Mouse (Mus musculus) spleen, adult 2 months (tissue): ENCODE measurements around the gene Akap6. TPM values are rescaled to one million over a fixed set of nuclear protein-coding genes. Genes with fewer than 3 reads are reported as not detected.

Experiments
- DNase-seq, 2 experiments: peaks; one replicate each; pipeline versions ENCODE4 v3.0.0 to v3.0.0-alpha.2; 2012 to 2021; ENCODE audit warnings: low spot score in 2 of 2, low read depth in 1 of 2
- H3K27ac ChIP-seq: fragments of 200-500 bp; 2 replicates; pipeline ENCODE4 v1.5.1; 2012; ENCODE audit warnings: low read length, inconsistent platforms; ENCODE audit not compliant: insufficient read depth
- H3K27me3 ChIP-seq: fragments of 200-500 bp; 2 replicates; pipeline ENCODE4 v1.6.1; 2012; ENCODE audit warnings: mild to moderate bottlenecking, moderate library complexity, low read length, inconsistent platforms; ENCODE audit not compliant: control insufficient read depth, insufficient read depth
- H3K36me3 ChIP-seq: fragments of 200-500 bp; 2 replicates; pipeline ENCODE4 v1.6.1; 2012; ENCODE audit warnings: mild to moderate bottlenecking, low read length, inconsistent platforms; ENCODE audit not compliant: control insufficient read depth, insufficient read depth
- H3K4me1 ChIP-seq: fragments of 200-500 bp; 2 replicates; pipeline ENCODE4 v1.6.1; 2011; ENCODE audit warnings: inconsistent platforms; ENCODE audit not compliant: control insufficient read depth, insufficient read depth, insufficient read length
- H3K4me3 ChIP-seq: fragments of 200-500 bp; 2 replicates; pipeline ENCODE4 v1.5.1; 2011; ENCODE audit warnings: mild to moderate bottlenecking, inconsistent platforms; ENCODE audit not compliant: insufficient read depth, insufficient read length; ENCODE audit errors: extremely low read depth
- CTCF ChIP-seq: fragments of 200-500 bp; IDR thresholded peaks from 2 replicates; pipeline ENCODE4 v1.5.1; 2011; ENCODE audit warnings: mild to moderate bottlenecking, inconsistent platforms; ENCODE audit not compliant: insufficient read depth, insufficient read length, insufficient replicate concordance; ENCODE audit errors: extremely low read depth
- POLR2A ChIP-seq: fragments of 200-500 bp; IDR thresholded peaks from 2 replicates; pipeline ENCODE4 v1.6.1; 2011; ENCODE audit warnings: low read depth, low read length, inconsistent platforms
- WGBS: fragments of 180-500 bp; shearing (Covaris S2); methylation state at CpG from one replicate; pipeline ENCODE4 v1.1.7; 2018; 5-methylcytosine and 5-hydroxymethylcytosine counted together
- polyA plus RNA-seq: library from polyadenylated mRNA; depleted of rRNA; stranded (reverse); fragments of >200 nt; gene quantifications from 2 replicates; pipeline ENCODE4 v1.2.3, GENCODE M21; 2012

The Akap6 gene
- polyA plus RNA-seq, 1 experiment: 0.02 TPM

DNA sequence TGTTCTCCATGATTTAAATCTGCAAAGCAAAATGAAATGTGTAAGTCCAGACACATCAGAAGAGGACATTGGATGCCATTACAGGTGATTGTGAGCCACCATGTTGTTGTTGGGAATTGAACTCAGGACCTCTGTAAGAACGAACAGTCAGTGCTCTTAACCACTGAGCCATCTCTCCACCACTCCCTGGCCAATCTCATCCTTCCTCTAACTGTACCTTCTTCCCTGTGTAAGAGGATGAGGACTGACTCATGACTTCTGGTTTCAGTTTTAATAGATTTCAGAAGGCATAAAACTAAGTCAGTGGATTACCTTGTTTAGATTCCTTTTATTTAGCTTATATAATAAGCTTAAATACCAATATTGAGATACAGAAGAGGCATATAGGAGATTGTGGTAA, 38.0 kb downstream of the Akap6 start:
- TF ChIP-seq CTCF (no peak), POLR2A (no peak)
- no peak for DNase-seq
- H3K27ac ChIP-seq: no peak overlapping the region
- 74% methylated on average over 1 of the region's 1 CpGs for WGBS
- H3K4me3 ChIP-seq: no peak overlapping the region
- H3K36me3 ChIP-seq: no peaks in the 10 kb centered on the region
- no peaks in the 10 kb centered on the region for H3K4me1 ChIP-seq
- no peaks in the 10 kb centered on the region for H3K27me3 ChIP-seq

DNA sequence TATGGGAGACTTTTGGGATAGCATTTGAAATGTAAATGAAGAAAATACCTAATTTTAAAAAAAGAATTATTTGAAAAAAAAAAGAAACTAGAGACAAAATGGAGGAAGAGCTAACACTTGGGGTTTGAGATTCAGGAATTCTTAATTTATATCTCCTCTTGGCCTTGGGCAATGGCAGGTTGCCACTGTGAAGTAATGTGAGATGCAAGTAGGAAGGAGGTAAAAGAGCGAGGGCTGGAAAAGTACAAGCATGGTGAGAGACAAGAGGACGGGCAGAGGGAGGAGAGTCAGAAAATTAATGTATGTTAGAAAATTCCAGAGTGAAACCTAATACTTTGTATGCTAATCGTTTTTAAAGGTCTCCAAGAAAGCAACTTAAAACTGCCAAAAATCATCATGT, 40.1 kb downstream of the Akap6 start:
- Histone ChIP-seq H3K27me3 (no peaks in the 10 kb centered on the region), H3K4me3 (no peak overlapping the region), H3K27ac (no peak overlapping the region), H3K36me3 (no peaks in the 10 kb centered on the region), H3K4me1 (no peaks in the 10 kb centered on the region)
- no peak for DNase-seq
- WGBS: 85% methylated on average over 3 of the region's 3 CpGs
- TF ChIP-seq CTCF (no peak), POLR2A (no peak)

DNA sequence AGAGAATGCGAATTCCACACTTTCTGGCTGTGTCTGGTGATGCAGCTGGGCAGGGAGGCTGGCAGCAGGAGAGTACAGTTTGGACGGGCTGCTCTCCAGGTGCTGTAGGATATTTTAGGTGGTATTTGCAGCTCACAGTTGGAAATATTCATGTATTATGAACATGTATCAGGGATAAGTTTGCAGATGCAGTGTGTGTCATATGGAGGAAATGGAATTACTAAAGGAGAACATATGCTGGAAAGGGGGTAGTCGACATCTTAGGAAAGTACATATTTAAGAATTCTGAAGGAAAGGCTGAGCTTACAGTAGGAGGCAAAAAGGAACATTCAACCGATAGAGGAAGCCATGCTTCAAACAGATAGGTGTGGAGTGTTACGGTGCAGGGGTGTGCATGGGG, 42.6 kb downstream of the Akap6 start:
- no peak for DNase-seq
- no peaks in the 10 kb centered on the region for H3K27me3 ChIP-seq
- no peaks in the 10 kb centered on the region for H3K4me1 ChIP-seq
- WGBS: 87% methylated on average over 5 of the region's 5 CpGs
- TF ChIP-seq POLR2A (no peak), CTCF (no peak)
- H3K27ac ChIP-seq: no peak overlapping the region
- H3K36me3 ChIP-seq: no peaks in the 10 kb centered on the region
- H3K4me3 ChIP-seq: no peak overlapping the region

DNA sequence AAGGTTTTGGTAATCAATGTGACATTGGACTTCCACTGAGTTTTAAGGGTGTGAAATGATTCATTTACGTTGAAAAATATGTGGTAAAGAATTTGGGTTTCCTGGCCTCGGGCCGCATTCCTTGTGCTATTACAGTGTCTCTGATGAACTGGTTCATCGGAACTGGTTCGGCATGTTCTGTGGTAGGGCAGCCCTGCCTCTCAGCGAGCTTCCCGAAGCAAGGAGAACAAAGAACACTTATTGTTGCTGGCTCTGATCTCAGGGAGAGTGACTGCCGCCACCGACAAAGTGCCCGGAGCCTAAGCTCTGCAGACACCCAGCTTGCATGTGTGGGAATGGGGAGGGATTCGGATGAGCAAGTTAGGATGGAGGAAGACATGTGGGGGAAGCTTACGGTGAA, 50.8 kb downstream of the Akap6 start:
- Histone ChIP-seq H3K27me3 (no peaks in the 10 kb centered on the region), H3K4me1 (no peaks in the 10 kb centered on the region), H3K36me3 (no peaks in the 10 kb centered on the region), H3K27ac (no peak overlapping the region), H3K4me3 (no peak overlapping the region)
- WGBS: 89% methylated on average over 12 of the region's 12 CpGs
- no peak for DNase-seq
- TF ChIP-seq POLR2A (no peak), CTCF (no peak)

DNA sequence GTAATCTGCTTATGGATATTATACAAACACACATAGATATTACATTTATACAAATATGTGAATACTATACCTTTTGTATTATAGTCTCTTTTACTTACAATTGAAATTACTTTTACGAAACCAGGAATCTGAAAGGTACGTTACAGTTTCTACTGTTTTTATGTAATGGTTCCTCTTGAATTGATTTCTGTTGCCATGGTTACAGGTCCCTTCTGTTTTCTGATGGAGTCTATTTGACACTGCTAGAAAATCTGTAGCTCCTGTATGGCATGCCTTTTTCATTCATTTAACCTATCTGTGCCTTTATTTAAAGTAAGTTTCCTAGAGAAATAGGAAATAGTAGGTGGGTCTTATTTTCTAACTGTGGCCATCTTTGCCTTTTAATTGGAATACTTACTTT, 56.5 kb downstream of the Akap6 start:
- WGBS: 96% methylated on average over 2 of the region's 2 CpGs
- no peaks in the 10 kb centered on the region for H3K36me3 ChIP-seq
- TF ChIP-seq CTCF (no peak), POLR2A (no peak)
- no peaks in the 10 kb centered on the region for H3K27me3 ChIP-seq
- H3K4me1 ChIP-seq: no peaks in the 10 kb centered on the region
- H3K27ac ChIP-seq: no peak overlapping the region
- no peak overlapping the region for H3K4me3 ChIP-seq
- no peak for DNase-seq

DNA sequence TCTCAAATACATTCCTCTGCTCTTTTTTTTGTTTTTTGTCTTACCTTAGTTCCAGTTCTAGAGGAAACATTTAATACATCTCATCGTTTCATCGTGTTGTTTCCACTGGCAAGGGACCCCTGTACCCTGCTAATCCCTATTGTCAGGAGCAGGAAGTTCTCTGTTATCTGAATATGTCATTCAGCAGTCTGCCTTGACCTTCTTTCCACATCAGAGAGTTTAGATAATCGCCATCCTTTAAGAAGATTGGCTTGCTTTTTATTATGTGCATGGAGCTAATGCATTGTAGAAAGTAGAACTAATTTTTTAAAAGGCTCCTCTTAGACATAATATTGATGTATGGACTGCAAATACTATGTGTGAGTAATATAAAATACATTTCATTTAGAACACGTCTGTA, 58.7 kb downstream of the Akap6 start:
- TF ChIP-seq CTCF (no peak), POLR2A (no peak)
- Histone ChIP-seq H3K27ac (no peak overlapping the region), H3K4me3 (no peak overlapping the region), H3K27me3 (no peaks in the 10 kb centered on the region), H3K4me1 (no peaks in the 10 kb centered on the region), H3K36me3 (no peaks in the 10 kb centered on the region)
- 42% methylated on average over 4 of the region's 4 CpGs for WGBS
- DNase-seq: no peak

DNA sequence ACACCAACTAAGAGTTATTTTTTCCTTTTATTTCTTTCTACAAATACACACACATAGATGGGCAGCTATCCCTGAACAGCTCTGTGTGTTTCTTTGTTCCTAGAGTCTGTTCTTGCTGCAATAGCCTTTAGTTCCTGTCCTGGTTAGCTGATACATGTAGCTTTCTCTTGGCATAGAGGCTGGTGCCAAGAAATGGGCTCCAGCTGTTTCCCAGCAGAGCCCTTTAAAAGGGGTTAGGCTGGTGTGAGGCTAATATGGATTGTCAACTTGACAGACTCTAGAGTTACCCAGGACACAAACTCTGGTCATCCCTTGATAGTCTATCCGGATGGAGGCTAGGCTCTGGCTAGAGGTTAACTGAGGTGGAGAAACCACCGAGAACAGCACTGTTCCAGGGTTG, 64.9 kb downstream of the Akap6 start:
- TF ChIP-seq POLR2A (no peak), CTCF (no peak)
- H3K27ac ChIP-seq: no peak overlapping the region
- no peaks in the 10 kb centered on the region for H3K36me3 ChIP-seq
- H3K4me1 ChIP-seq: no peaks in the 10 kb centered on the region
- 88% methylated on average over 2 of the region's 2 CpGs for whole genome bisulfite sequencing
- no peak for DNase-seq
- no peaks in the 10 kb centered on the region for H3K27me3 ChIP-seq
- no peak overlapping the region for H3K4me3 ChIP-seq

DNA sequence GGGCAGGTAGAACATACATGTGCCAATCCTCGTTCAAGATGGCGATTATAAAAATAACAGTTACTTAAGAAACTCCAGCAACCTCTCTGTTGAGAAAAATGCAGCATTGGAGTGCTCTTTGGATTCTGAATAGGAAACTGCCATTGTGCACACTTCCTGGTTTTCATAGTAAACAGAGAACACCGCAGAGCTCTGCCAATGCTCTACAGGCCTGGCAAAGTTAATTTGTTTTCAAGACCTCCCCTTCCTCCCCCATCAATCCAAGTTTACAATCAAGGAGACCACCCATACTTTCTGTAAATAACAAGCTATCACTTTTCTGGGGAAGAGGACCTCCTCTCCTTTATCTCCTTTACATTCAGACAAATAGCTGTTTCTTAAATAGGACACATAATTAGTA, 65.6 kb downstream of the Akap6 start:
- no peaks in the 10 kb centered on the region for H3K4me1 ChIP-seq
- no peaks in the 10 kb centered on the region for H3K36me3 ChIP-seq
- DNase-seq: no peak
- 62% methylated on average over 3 of the region's 3 CpGs for WGBS
- no peak overlapping the region for H3K27ac ChIP-seq
- no peaks in the 10 kb centered on the region for H3K27me3 ChIP-seq
- no peak overlapping the region for H3K4me3 ChIP-seq
- TF ChIP-seq CTCF (no peak), POLR2A (no peak)
